Mouse (Mus musculus) granulocyte monocyte progenitor cell, adult 5-6 weeks (primary cell): ENCODE data around the gene Dglucy. TPM values are rescaled to one million over a fixed set of nuclear protein-coding genes. Genes with fewer than 3 reads are reported as not detected.

Source experiments
- ATAC-seq: replicated peaks from 2 replicates; pipeline ENCODE4 v1.8.0; 2016; ENCODE audit warnings: mild to moderate bottlenecking, moderate TSS enrichment, inconsistent platforms; ENCODE audit not compliant: poor library complexity, severe bottlenecking
- total RNA-seq, 2 experiments: library from RNA; stranded (forward) in 1 of 2; stranded (reverse) in 1 of 2; fragments of 200-712, 200-1000 nt in 1 of 2; fragments of >200 nt in 1 of 2; fragmentation: Nextera tagmentation in 1 of 2; gene quantifications; 2 replicates each; pipeline ENCODE4 v1.2.3; 2014 to 2017

Dglucy gene
- 16.4 and 29.8 TPM in 2 replicates for total RNA-seq (2014; fragmentation: Nextera tagmentation)
- 14.1 and 23.2 TPM in 2 replicates for total RNA-seq (2017)

DNA sequence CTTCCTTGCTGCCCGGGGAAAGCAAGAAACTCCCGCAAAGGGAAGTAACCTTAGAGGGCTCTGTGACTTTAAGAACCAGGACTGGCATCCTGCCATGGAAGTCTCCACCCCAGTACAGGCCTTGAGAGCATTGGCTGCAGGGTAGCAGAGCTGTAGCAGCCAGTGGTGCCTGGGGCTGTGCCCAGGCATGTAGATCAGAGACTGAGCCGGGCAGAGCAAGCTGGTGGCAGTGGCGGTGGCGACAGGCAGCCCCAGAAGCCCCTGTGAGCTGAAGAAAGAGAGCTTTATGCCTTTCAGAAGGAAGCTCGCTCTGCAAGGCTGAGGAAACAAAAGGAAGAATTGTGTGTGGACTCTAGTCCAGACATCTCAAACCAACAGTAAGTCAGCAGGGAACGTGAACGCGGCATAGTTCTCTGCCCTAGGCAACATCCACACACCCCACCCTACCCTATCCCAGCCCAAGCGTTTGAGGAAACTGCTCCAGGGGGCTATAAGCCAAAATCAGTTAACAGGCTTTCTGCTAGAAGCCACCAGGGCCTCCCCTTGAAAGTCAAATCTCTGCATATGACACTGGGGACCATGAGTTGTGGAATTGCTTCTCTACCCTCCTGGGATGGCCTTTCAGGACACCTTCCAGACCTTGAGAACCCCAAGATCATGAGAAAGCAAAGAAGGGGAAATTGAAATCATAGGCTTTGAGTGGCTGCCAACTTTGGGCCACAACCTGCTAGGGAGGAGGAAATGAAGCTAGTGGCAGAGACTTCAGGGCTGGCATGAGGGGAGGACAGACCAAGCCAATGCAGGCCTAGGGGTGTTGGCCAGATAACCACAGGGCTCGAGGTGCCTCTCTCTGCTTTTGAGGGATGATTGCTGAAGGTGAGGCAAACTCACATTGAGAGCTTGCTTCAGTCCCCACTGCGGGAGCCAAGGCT lies at the start of gene Dglucy:
TSS of gene Dglucy (plus strand) at position 124 of the 932 bp plus-strand sequence.
- ATAC-seq = peak; percentile 43

DNA sequence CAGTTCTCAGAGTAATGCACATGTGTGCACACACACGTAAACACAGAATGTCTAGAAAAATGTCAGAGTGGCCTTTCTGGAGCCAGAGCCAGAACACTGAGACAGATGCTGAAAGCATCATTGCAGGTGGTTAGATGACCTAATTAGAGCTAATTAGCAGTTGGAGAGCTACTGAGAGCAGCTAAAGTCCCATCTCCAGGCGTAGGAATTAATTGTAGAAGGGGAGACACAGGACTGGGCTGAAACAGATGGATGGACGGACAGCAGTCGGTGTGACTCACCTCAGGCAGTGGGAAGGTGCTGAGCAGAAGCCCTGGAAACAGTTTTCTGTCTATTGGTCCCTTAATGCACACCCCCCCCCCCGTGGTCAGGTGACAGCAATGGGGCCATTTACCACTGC lies 43.7 kb upstream of the Dglucy start:
- no peak for ATAC-seq

DNA sequence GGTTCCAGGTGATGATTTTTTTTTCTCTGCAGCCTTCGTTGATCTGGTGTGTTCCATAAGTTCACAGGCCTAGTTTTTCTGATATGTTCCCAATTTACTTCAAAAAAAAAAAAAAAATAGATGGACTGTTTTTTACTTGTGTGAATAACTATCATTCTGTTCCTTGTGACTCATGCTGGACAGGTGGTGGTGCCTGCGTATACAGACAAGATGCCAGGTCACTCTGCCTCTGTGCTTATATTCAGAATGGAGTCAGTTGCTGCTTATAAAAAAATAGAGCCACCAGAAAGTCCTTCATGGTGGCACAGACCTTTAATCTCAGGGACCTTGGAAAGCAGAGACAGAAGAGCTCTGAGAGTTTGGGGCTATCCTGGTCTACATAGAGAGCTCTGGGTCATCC lies 43.3 kb upstream of the Dglucy start:
- no peak for ATAC-seq

DNA sequence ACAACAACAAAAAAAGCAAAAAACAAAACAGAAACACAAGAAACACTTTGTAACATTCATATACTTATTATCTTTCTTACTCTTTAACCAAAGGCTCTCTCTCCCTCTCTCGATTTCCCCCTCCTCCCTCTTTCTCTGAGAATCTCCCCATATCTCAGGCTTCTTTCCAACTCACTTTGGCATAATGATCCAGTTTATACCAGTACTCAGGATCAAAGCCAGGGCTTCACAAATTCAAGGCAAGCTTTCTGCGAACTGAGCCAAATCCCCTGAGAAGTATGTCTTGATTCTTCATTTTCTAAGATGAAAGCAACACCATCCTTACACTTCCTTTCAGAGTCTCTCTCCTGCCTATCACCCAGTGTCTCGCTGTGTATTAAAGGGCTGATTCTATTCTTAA lies 40.4 kb upstream of the Dglucy start:
- no peak for ATAC-seq

DNA sequence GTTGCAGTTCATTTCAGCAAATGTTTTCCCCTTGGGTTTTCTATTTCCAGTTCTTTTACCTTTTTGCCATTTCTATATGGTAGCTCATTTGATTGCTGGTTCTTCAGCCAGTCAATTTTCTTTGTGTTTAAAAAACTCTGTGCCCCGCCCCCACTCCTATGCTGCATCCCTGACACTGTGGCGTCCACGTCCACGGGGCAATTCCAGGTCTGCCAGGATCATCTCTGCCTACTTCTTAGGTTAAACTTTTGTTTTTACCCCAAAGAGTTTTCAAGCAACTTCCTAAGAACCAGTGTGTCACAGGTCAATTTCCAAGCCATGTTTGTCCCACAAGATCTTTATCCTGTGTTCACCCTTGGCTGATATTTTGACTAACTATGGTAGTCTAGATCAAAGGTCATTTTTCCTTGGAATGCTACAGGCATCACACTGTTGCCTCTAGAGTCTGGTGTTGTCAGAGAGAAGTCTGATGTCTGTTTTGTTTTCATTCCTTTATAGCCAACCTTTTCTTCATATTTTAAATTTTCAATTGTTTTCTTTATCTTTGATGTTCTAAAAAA lies 39.8 kb upstream of the Dglucy start:
- no peak for ATAC-seq

DNA sequence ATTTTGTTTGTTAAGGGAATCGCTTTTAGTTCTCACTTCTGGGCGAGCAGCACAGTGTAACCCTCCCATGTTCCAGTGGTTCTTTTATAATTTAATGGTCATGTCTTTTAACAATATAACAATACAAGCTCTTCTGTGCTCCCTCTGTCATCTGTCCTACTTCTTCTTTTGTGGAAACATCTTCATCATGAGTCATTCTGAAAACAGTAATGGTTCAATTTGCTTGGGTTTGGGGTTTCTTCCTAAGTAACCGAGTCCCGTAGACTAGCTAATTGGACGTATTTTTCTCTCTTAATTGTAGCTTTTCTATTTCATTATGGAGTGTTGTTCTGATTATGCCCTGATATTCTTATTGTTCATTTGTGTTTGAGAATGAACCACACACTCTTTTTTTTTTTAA lies 38.5 kb upstream of the Dglucy start:
- peak; percentile 67 for ATAC-seq

DNA sequence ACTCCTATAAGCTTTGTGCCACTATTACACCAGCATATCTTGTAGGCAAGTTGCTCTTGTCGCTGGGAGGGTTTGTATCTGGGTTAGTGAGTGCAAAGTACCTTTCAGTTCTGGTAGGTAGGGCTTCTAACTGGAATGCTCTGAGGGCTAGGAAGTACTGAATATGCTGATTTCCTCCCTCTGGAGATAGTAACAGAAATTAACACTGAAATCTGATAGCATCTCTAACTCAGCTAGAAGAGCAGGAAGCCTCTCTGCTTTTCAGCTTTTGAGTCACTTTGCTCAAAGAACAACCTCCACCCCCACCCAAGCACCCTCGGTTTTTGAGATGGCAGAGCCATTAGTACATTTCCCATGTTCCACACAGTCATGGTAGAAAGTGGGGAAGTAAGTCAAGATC lies 36.4 kb upstream of the Dglucy start:
- no peak for ATAC-seq

DNA sequence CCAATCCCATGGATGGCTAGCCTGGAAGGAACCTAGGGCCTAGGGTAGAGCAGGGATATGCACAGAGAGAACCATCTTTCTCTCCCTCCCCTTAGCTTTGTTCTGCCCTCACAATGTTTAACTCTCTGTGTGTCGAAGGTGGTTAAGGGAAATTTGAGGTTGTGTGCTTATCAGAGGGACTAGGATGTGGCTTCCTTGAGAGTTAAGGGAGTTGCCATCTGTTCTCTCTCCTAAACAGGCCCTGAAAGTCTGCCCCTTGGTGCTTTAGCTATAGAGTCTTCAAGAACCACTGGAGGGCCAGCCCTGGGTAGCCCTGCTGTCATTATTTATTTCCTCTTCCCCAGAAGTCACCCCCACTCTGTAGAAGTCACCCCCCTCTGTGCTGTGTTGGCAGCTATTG lies 25.9 kb upstream of the Dglucy start:
- peak; percentile 9; the same call in 1 of the 2 replicates for ATAC-seq

DNA sequence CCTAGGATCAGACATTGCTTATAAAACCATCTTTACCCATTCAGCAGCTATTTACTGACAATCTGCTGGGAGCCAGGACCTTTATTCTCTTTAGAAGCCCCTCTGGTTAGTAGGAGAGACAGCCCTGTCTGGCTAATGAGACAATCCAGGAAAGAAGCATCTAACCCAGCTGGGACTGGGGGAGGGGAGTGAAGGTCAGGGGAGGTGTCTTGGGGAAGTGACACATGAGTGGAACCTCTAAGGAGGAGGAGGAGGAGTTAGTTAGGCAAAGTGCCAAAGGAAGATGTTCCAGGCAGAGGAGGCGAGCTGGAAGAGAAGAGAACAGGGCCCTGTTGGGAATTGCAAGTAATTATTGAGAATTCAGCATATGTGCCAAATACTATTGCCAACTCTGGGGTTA lies 25.1 kb upstream of the Dglucy start:
- ATAC-seq = peak; percentile 62

DNA sequence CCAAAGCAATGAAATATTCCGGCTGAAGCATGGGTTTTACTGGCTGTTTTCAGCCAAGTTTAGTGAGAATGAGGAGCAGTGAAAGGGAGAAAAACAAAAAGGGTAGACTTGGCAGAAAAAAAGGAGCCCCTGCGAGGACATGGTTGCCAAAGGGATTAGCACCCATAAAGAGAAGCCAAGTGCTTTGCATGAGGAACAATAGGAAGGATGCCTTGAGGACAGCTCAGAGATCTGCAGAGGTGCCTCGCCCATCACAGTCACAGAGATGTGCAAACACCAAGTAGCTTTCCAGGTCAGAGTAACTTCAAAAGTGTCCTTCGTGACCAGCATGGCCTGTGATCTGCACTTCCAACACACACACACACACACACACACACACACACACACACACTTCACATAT lies 21.4 kb upstream of the Dglucy start:
- ATAC-seq = no peak

DNA sequence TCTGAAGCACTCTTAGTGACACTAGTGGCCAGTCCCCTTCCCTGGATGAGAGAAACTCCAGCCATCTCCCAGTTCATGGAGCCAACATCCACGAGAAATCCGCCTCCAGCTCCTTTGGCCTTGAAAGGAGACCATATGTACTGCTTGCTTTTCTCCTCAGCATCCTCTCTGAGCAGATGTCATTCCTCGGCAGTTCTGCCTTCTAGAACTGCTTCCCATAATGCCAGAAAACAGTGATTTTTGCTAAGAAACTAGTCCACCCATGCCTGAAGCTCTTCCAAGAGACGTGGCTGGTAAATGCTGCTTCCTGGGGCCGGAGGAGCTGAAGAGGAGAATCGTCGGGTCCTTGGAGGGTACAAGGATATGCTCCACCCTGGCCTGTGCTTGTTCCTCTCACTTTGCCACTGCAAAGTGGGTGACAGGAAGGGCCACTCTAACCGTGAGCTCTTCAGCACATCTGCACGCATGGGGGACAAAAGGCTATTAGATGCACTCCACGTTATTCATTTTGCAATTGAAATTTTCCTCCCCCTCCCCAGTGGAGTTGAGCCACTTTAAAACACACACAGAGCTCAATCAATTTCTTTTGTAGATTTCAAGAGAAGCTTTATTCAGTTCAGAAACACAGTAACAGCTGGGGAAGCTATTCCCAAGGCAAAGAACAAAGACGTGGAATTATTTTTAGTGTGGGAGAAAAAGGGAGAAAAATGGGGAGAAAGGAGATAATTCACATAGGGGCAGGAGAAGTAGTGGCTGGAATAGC lies 16.0 kb upstream of the Dglucy start:
- no peak for ATAC-seq

DNA sequence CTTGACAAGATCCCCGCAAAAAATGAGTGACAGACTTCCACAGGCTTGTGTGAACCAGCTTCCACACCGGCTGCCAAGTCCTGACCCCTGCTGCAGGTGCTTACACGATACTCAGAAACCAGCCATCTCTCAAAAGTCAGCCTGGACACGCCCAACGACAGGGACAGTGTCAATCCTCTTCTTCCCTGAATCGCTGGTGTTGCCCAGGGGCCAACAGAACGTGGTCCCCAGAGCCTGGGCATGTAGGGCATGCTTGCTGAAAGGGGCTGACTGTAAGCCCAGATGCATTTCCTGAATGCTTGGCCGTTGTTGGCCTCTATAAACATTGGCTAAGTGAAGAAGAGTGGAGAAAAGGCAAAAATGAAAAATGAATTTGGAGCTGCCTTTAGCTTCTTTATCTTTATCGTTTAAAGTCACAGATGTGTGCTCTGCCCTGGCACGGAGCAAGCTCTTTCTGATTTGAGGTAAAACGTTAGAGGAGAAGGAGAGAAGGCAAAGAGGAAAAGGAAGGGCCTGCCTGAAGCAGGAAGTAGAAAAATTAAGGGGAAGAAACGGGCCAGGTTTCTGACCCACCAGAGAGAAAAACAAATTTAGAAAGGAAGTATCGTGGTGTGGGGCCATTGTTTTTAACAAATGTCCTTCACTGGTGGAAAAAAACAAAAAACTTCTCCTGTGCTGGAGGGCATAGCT lies 14.4 kb upstream of the Dglucy start:
- peak; percentile 67 for ATAC-seq

DNA sequence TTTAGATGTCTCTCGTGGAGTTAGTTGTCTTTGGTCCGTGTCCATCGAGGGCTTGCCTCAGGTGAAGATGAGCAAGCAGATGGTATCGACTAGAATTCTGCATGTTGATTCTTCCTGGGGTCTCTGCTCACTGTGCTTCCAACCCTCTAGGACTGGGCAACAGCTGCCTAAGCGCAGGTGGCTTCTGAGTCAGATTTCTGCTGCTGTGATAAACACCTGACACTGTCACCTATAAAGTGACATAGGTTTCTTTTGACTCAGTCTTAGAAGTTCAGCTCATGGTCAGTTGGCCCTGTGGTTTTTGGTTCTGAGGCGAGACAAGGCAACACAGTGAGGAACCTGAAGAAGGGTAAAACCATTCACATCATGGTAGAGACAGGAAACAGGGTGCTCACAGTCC lies 9.0 kb upstream of the Dglucy start:
- ATAC-seq = no peak

DNA sequence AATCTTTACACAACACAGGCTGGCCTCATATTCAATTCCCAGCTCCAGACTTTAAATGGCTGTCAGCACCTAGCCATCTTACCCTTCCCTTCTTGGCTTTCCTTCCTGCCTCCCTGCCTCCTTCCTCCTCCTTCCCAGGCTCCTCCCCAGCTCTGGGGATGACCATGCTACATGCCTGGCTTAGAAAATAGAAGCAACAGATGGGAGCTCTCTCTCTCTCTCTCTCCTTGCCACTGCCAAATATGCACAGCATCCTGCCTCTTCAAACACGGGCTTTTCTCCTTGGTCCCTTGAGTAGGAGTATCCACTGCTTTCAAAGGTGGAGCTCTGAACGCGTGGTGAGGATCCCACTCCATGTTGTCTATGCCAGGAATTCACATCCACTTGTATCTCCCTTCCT lies 8.1 kb upstream of the Dglucy start:
- ATAC-seq = no peak

DNA sequence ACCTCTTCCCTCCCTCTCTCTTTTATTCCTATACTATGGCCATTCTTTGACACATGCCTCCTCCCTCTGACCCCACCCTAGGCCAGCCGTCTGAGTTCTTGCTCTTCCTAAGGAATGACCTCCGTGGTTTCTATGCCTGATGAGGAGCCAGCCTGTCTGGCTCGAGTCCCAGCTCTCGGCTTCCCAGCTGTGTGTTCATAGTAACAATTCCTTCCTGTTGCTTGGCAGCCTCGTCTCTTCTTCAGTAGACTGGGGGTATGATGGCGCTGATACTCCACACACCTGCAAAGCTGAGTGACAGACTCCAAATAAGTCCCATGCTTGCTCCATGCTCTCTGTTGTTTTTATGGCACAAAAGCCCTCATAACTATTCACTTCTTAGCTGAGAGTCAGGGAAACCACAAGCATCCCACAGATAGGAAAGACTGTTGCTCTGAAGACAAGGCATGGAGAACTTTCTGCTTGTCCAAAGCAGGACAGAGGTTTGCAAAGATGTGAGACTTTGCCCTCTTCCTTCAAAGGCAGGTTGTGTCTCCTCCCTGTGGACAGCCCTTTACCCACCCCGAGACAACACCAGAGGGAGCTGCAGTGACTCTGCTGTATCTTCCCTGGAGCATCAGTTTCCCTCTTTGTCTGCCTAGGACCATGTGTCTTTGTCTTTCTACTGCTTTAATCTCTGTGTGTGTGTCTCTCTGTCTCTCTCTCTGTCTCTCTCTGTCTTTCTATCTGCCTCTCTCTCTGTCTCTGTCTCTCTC lies 6.5 kb upstream of the Dglucy start:
- ATAC-seq = peak; percentile 13; the same call in 1 of the 2 replicates

DNA sequence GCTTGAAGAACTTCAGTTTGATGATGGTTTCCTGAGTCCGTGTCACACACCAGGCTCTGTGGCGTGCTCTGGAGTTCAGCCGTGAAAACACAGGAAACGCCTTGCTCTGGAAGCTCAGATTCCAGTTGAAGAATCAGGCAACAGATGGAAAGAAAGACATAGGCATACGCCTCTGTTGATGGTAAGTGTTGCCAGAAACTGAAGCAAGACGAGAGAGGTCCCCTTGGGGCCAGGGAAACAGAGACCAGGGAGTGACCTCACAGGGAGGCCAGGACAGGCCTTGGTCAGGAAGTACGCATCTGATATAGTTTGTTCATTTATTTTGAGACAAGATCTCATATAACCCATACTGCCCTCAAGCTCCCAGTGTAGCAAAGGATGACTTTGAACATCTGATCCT lies 4.1 kb upstream of the Dglucy start:
- no peak for ATAC-seq

DNA sequence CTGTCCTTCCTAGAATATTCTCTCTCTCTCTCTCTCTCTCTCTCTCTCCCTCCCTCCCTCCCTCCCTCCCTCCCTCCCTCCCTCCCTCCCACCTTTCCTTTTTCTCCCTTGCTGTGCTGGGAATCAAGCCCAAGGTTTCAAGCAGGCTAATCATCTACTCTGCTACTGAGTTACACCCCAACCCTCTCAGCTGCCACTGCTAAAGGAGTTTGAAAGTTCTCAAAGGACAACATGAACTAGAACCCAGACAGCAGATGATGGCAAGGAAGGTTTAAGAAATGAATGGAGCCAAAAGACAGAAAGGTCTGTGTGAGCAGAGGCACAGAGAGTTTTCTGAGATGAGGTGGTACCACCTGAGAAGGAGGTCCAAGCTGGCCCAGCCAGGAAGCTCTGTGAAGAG lies 3.6 kb upstream of the Dglucy start:
- no peak for ATAC-seq

DNA sequence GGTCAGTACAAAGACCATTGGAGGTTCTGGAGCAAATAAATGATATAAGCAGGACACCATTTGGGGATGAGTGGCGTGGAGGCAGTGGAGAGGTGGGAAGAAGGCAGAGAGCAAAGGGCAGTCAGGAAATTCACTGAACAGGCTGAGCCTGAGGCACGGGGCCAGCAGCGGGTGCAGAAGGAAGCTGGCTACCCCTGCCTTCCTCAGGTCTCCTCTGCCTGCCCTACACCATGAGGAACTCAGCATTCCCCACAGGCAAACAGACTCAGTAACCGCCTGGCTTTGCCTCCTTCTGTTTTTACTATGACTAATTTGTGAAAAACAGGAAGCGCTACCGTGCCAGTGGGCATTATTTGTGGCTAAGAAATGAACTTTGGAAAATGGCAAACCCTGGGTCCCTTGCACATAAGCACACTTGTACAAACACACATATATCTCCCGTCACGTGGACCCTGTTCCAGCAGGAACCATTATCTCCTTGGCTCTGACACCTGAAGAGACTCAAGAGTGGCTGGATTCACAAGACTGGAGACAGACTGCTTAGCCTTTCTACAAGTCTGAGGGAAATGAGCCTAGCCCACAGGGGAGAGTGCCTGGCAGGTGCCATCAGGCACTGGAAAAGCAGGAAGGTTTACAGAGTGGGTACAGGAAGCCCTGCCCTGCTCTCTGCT lies 2.8 kb upstream of the Dglucy start:
- ATAC-seq = peak; percentile 56

DNA sequence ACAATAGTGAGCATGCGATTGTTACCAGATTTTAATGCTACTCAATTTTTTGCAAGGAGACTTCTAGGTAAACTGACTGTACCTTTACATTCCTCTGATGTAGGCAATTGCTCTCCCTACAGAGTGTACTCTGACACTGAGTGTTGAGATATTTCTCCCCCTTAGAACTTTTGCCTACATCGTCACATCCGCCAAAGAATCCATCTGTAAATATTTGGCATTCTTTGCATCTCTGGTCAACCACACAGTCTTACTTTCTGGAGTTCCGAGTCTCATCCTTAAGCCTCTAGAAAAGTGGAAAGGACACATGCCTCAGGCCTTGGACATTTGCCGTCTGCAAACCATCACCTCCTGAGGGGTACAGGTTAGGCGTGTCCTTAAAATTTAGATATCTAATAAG lies 1.9 kb upstream of the Dglucy start:
- ATAC-seq = no peak
